Mouse (Mus musculus) E14TG2a.4 (cell line): Measurements from ENCODE around the gene Dnah12.

Source experiments
- CTCF ChIP-seq: conservative IDR thresholded peaks from 2 replicates; pipeline ENCODE4 v1.5.1; 2014; ENCODE audit warnings: low read length
- NANOG ChIP-seq: IDR thresholded peaks from 2 replicates; pipeline ENCODE4 v1.6.1; 2014; ENCODE audit warnings: borderline replicate concordance, low read length, mixed read lengths
- POU5F1 ChIP-seq: IDR thresholded peaks from 2 replicates; pipeline ENCODE4 v1.6.1; 2014; ENCODE audit warnings: low read length, borderline replicate concordance

DNA sequence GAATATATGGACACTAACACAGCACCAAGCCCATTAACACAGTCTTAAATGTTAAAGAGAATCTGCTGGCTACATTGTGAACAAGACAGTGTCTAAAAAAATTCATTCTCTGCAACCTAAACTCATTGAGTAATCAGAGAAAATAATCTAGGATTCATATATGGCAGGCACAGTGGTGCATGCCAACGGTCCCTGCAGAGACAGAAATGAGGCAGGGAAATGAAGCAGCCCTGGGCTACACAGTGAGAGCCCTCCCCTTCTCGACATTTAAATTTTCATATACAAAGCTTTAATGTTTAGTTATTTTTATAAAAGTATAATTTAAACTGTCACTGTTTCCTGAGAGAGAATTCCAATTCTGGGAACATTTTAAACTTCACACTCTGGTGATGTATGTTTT lies 206.4 kb downstream of the Dnah12 start:
- no peak for TF ChIP-seq CTCF
- no peak for TF ChIP-seq NANOG
- no peak for TF ChIP-seq POU5F1
